30 mouse cellular contexts compared by ENCODE assay signal in genomic region chr2:174816163-174816562, GRCm38 (mm10). TPM values are rescaled to one million over a fixed set of nuclear protein-coding genes. Genes with fewer than 3 reads are reported as not detected.
DNase-seq lines count a peak whose midpoint lies in the region; ATAC-seq and TF ChIP-seq lines count a peak whose summit lies in the region.
"Had no signal": no experiment of that assay in that cellular context is flagged by ENCODE, and none has a peak within 500 bp of the region (broad histone marks: within the 10 kb centered on the region; RNA-seq: fewer than 3 reads in every experiment).

No protein-coding gene starts in this region.

- no peak overlapping the region for H3K4me3 ChIP-seq in heart, embryonic 15.5 days
- H3K4me3 ChIP-seq in intestine, embryonic 16.5 days (ENCODE audit: low read length) = no peak overlapping the region
- H3K4me3 ChIP-seq in intestine, postnatal 0 days (ENCODE audit: low read depth, low read length) = no peak overlapping the region
- H3K4me3 ChIP-seq in limb, embryonic 13.5 days = no peak overlapping the region
- H3K4me3 ChIP-seq in limb, embryonic 10.5 days = no peak overlapping the region
- no peak overlapping the region for H3K4me3 ChIP-seq in lung, embryonic 16.5 days (ENCODE audit: low read length)
- H3K4me3 ChIP-seq: embryonic facial prominence, embryonic 13.5 days; forebrain, embryonic 10.5 days; forebrain, embryonic 13.5 days; heart, embryonic 10.5 days; heart, embryonic 13.5 days; hindbrain, embryonic 10.5 days; hindbrain, embryonic 13.5 days had no signal

- ATAC-seq in heart, embryonic 15.5 days (replicated peaks; ENCODE audit: insufficient number of reproducible peaks, insufficient read depth, low FRiP score, low read depth) = peak; percentile 44; the same call in 1 of the 2 replicates
- ATAC-seq in intestine, embryonic 16.5 days = peak; percentile 50
- ATAC-seq in intestine, postnatal 0 days = no peak
- peak; percentile 32; the same call in 1 of the 2 replicates for ATAC-seq in limb, embryonic 13.5 days (ENCODE audit: low FRiP score, low read depth)
- ATAC-seq in lung, embryonic 16.5 days (ENCODE audit: low read depth) = peak; percentile 42; the same call in 1 of the 2 replicates
- ATAC-seq: CD4-positive, CD25-positive, alpha-beta regulatory T cell, adult 4 months; forebrain, embryonic 13.5 days; forebrain, embryonic 16.5 days; hindbrain, embryonic 16.5 days had no signal

- H3K4me1 ChIP-seq in heart, embryonic 15.5 days (replicated peaks) = no peaks in the 10 kb centered on the region
- H3K4me1 ChIP-seq in intestine, embryonic 16.5 days (ENCODE audit: control insufficient read depth, insufficient read depth, low read length) = peaks cover 5% of the 10 kb centered on the region; the same call in 1 of the 2 replicates
- no peaks in the 10 kb centered on the region for H3K4me1 ChIP-seq in intestine, postnatal 0 days (replicated peaks; ENCODE audit: control insufficient read depth, insufficient read depth, low read length)
- no peaks in the 10 kb centered on the region for H3K4me1 ChIP-seq in limb, embryonic 13.5 days
- no peaks in the 10 kb centered on the region for H3K4me1 ChIP-seq in limb, embryonic 10.5 days
- H3K4me1 ChIP-seq in lung, embryonic 16.5 days (replicated peaks; ENCODE audit: control insufficient read depth, insufficient read depth, low read length) = no peaks in the 10 kb centered on the region; the same call in 1 of the 2 replicates
- H3K4me1 ChIP-seq: embryonic facial prominence, embryonic 13.5 days; forebrain, embryonic 10.5 days; forebrain, embryonic 13.5 days; heart, embryonic 10.5 days; heart, embryonic 13.5 days; hindbrain, embryonic 10.5 days; hindbrain, embryonic 13.5 days had no signal

- no peak for TF ChIP-seq CTCF in intestine, postnatal 0 days (IDR thresholded peaks at IDR 0.05; ENCODE audit: low read depth)

- H3K36me3 ChIP-seq in heart, embryonic 15.5 days = no peaks in the 10 kb centered on the region
- no peaks in the 10 kb centered on the region for H3K36me3 ChIP-seq in intestine, embryonic 16.5 days (ENCODE audit: control insufficient read depth, insufficient read depth, low read length)
- no peaks in the 10 kb centered on the region for H3K36me3 ChIP-seq in intestine, postnatal 0 days (ENCODE audit: control insufficient read depth, insufficient read depth)
- H3K36me3 ChIP-seq in limb, embryonic 13.5 days = no peaks in the 10 kb centered on the region
- H3K36me3 ChIP-seq in limb, embryonic 10.5 days = no peaks in the 10 kb centered on the region
- no peaks in the 10 kb centered on the region for H3K36me3 ChIP-seq in lung, embryonic 16.5 days (ENCODE audit: control insufficient read depth, insufficient read depth, low read length)
- H3K36me3 ChIP-seq: embryonic facial prominence, embryonic 13.5 days; forebrain, embryonic 10.5 days; heart, embryonic 10.5 days; heart, embryonic 13.5 days; hindbrain, embryonic 10.5 days; hindbrain, embryonic 13.5 days had no signal

- H3K9ac ChIP-seq in heart, embryonic 15.5 days = no peak overlapping the region
- H3K9ac ChIP-seq in intestine, embryonic 16.5 days (ENCODE audit: low read depth, low read length) = no peak overlapping the region
- H3K9ac ChIP-seq in intestine, postnatal 0 days (ENCODE audit: low read depth, low read length) = no peak overlapping the region
- no peak overlapping the region for H3K9ac ChIP-seq in limb, embryonic 13.5 days
- no peak overlapping the region for H3K9ac ChIP-seq in lung, embryonic 16.5 days (ENCODE audit: low read length)
- H3K9ac ChIP-seq: embryonic facial prominence, embryonic 13.5 days; forebrain, embryonic 13.5 days; heart, embryonic 13.5 days; hindbrain, embryonic 13.5 days had no signal

- DNase-seq in heart, postnatal 4 days = no peak
- no peak for DNase-seq in limb, embryonic 10.5 days (ENCODE audit: low spot score)
- no peak for DNase-seq in lung, postnatal 36 days
- DNase-seq: adrenal gland, adult 2 months; adrenal gland, postnatal 14 days; cerebellum, adult 11 months; cerebellum, adult 2 months; cerebellum, adult 9-11 months; cerebellum, postnatal 25 days; gastrocnemius, postnatal 10 days; gastrocnemius, postnatal 36 days had no signal

- no peaks in the 10 kb centered on the region for H3K27me3 ChIP-seq in heart, embryonic 15.5 days
- H3K27me3 ChIP-seq in intestine, embryonic 16.5 days (replicated peaks; ENCODE audit: control insufficient read depth, insufficient read depth, low read length) = no peaks in the 10 kb centered on the region
- H3K27me3 ChIP-seq in intestine, postnatal 0 days (replicated peaks; ENCODE audit: control insufficient read depth, insufficient read depth, low read length) = no peaks in the 10 kb centered on the region
- H3K27me3 ChIP-seq in limb, embryonic 13.5 days = no peaks in the 10 kb centered on the region
- no peaks in the 10 kb centered on the region for H3K27me3 ChIP-seq in limb, embryonic 10.5 days (ENCODE audit: low read depth, poor library complexity, severe bottlenecking)
- H3K27me3 ChIP-seq in lung, embryonic 16.5 days (ENCODE audit: control insufficient read depth, insufficient read depth, low read depth, low read length) = no peaks in the 10 kb centered on the region
- H3K27me3 ChIP-seq: embryonic facial prominence, embryonic 13.5 days; forebrain, embryonic 13.5 days; heart, embryonic 13.5 days; hindbrain, embryonic 13.5 days had no signal

- no peak overlapping the region for H3K4me2 ChIP-seq in heart, embryonic 15.5 days
- H3K4me2 ChIP-seq in intestine, embryonic 16.5 days (ENCODE audit: low read depth, low read length) = no peak overlapping the region
- H3K4me2 ChIP-seq in intestine, postnatal 0 days (replicated peaks; ENCODE audit: low read depth) = no peak overlapping the region
- H3K4me2 ChIP-seq in limb, embryonic 13.5 days (replicated peaks) = no peak overlapping the region
- no peak overlapping the region for H3K4me2 ChIP-seq in lung, embryonic 16.5 days (ENCODE audit: low read depth, low read length)
- H3K4me2 ChIP-seq: embryonic facial prominence, embryonic 13.5 days; forebrain, embryonic 13.5 days; heart, embryonic 13.5 days; hindbrain, embryonic 13.5 days had no signal

- 65% methylated on average over 2 of the region's 2 CpGs for WGBS in heart, embryonic 15.5 days
- 89% methylated on average over 2 of the region's 2 CpGs for WGBS in intestine, embryonic 16.5 days
- WGBS in intestine, postnatal 0 days = 84% methylated on average over 2 of the region's 2 CpGs
- 90% methylated on average over 2 of the region's 2 CpGs for WGBS in limb, embryonic 13.5 days
- 91% methylated on average over 2 of the region's 2 CpGs for WGBS in limb, embryonic 10.5 days
- WGBS in lung, embryonic 16.5 days = 77% methylated on average over 2 of the region's 2 CpGs

- no peak overlapping the region for H3K27ac ChIP-seq in heart, embryonic 15.5 days
- H3K27ac ChIP-seq in intestine, embryonic 16.5 days (ENCODE audit: low read length) = no peak overlapping the region
- H3K27ac ChIP-seq in intestine, postnatal 0 days (ENCODE audit: low read depth, low read length) = no peak overlapping the region
- H3K27ac ChIP-seq in limb, embryonic 13.5 days = no peak overlapping the region
- H3K27ac ChIP-seq in limb, embryonic 10.5 days = no peak overlapping the region
- H3K27ac ChIP-seq in lung, embryonic 16.5 days (ENCODE audit: low read length) = no peak overlapping the region
- H3K27ac ChIP-seq: embryonic facial prominence, embryonic 13.5 days; forebrain, embryonic 10.5 days; forebrain, embryonic 13.5 days; heart, embryonic 10.5 days; heart, embryonic 13.5 days; hindbrain, embryonic 10.5 days; hindbrain, embryonic 13.5 days had no signal

- no peaks in the 10 kb centered on the region for H3K9me3 ChIP-seq in heart, embryonic 15.5 days (replicated peaks)
- H3K9me3 ChIP-seq in intestine, embryonic 16.5 days (ENCODE audit: control insufficient read depth, low read length) = no peaks in the 10 kb centered on the region
- H3K9me3 ChIP-seq in intestine, postnatal 0 days (ENCODE audit: control insufficient read depth) = no peaks in the 10 kb centered on the region
- H3K9me3 ChIP-seq in limb, embryonic 13.5 days = no peaks in the 10 kb centered on the region
- no peaks in the 10 kb centered on the region for H3K9me3 ChIP-seq in limb, embryonic 10.5 days (replicated peaks)
- no peaks in the 10 kb centered on the region for H3K9me3 ChIP-seq in lung, embryonic 16.5 days (ENCODE audit: control insufficient read depth, low read length)
- H3K9me3 ChIP-seq: embryonic facial prominence, embryonic 13.5 days; forebrain, embryonic 10.5 days; forebrain, embryonic 13.5 days; heart, embryonic 10.5 days; heart, embryonic 13.5 days; hindbrain, embryonic 10.5 days; hindbrain, embryonic 13.5 days had no signal

RNA-seq across cellular contexts. Expression of gene Edn3, which starts 55.7 kb away (rescaled TPM):
- 1.0 and 3.1 TPM in 2 replicates for polyA plus RNA-seq in heart, embryonic 15.5 days (2015; fragmentation: Nextera tagmentation; extraction: Ambion mirVana)
- total RNA-seq in heart, postnatal 4 days (2021) = under 1 TPM; 0.19 to 0.23 TPM
- polyA plus RNA-seq in intestine, embryonic 16.5 days (2015; fragmentation: Nextera tagmentation; extraction: Ambion mirVana) = 11.7 and 15.3 TPM in 2 replicates
- polyA plus RNA-seq in intestine, postnatal 0 days (2015; fragmentation: Nextera tagmentation; extraction: Ambion mirVana) = 5.1 and 5.4 TPM in 2 replicates
- 28.7 and 29.0 TPM in 2 replicates for polyA plus RNA-seq in limb, embryonic 13.5 days (2015; fragmentation: Nextera tagmentation; extraction: Ambion mirVana)
- polyA plus RNA-seq in limb, embryonic 10.5 days (2016; fragmentation: Nextera tagmentation; extraction: Ambion mirVana) = 8.4 and 19.2 TPM in 2 replicates
- polyA plus RNA-seq in lung, embryonic 16.5 days (2015; fragmentation: Nextera tagmentation; extraction: Ambion mirVana) = 48.5 and 52.7 TPM in 2 replicates
- total RNA-seq: common myeloid progenitor, adult 5-6 weeks; granulocyte monocyte progenitor cell, adult 5-6 weeks; MEL had no signal
- polyA plus RNA-seq: C2C12; CD4-positive, CD25-positive, alpha-beta regulatory T cell, adult 4 months had no signal
